In the genomic region with DNA sequence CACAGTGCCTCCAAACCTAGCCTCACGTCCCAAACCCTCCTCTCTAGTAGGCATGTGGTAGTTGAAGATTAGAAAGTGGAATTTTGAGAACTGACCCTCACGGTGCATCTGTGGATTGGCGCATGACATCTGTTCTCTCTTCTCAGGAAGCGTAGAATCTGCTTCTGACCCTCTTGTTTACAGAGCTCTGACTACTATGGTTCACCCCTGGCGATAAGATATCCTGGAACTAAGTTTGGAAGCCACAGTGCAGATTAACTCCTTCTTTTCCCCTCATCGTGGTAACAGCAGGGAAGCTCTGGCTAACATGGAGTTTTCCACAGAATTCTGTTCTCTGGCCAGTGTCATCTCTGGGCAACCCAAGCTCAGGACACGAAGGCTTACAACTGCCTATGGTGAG, we compare ENCODE assay signal across 24 mouse cellular contexts.
"Had no signal": no experiment of that assay in that cellular context is flagged by ENCODE, and none has a peak within 500 bp of the region (broad histone marks: within the 10 kb centered on the region; RNA-seq: fewer than 3 reads in every experiment).

No protein-coding gene starts in this region.

- H3K36me3 ChIP-seq: heart, embryonic 15.5 days; hindbrain, embryonic 13.5 days; hindbrain, embryonic 15.5 days; kidney, embryonic 15.5 days; limb, embryonic 13.5 days; limb, embryonic 15.5 days; liver, embryonic 13.5 days; liver, embryonic 15.5 days had no signal

- H3K27ac ChIP-seq: heart, embryonic 15.5 days; hindbrain, embryonic 13.5 days; hindbrain, embryonic 15.5 days; hindbrain, postnatal 0 days; kidney, embryonic 15.5 days; kidney, postnatal 0 days; limb, embryonic 13.5 days; limb, embryonic 15.5 days; liver, embryonic 13.5 days; liver, embryonic 15.5 days had no signal

- H3K4me1 ChIP-seq: limb, embryonic 13.5 days; liver, embryonic 15.5 days had no signal

- H3K27me3 ChIP-seq: heart, embryonic 15.5 days; hindbrain, embryonic 13.5 days; hindbrain, embryonic 15.5 days; kidney, embryonic 15.5 days; limb, embryonic 13.5 days; limb, embryonic 15.5 days; liver, embryonic 13.5 days; liver, embryonic 15.5 days had no signal

- H3K4me2 ChIP-seq: heart, embryonic 15.5 days; hindbrain, embryonic 13.5 days; hindbrain, embryonic 15.5 days; kidney, embryonic 15.5 days; limb, embryonic 13.5 days; limb, embryonic 15.5 days; liver, embryonic 11.5 days; liver, embryonic 13.5 days; liver, embryonic 15.5 days had no signal

- DNase-seq: forebrain, postnatal 0 days; gastrocnemius, postnatal 14 days; gastrocnemius, postnatal 36 days; heart, postnatal 36 days; kidney, adult 11 months; kidney, adult 2 months; kidney, adult 9 months; kidney, postnatal 14 days; kidney, postnatal 36 days; layer of hippocampus, adult 9-11 months; layer of hippocampus, postnatal 36 days; left cerebral cortex, postnatal 4 days; liver, embryonic 13.5 days had no signal

- H3K4me3 ChIP-seq: heart, embryonic 15.5 days; hindbrain, embryonic 13.5 days; hindbrain, embryonic 15.5 days; kidney, embryonic 15.5 days; limb, embryonic 13.5 days; limb, embryonic 15.5 days; liver, embryonic 13.5 days; liver, embryonic 15.5 days had no signal

- H3K9ac ChIP-seq: forebrain, postnatal 0 days; heart, embryonic 15.5 days; hindbrain, embryonic 13.5 days; hindbrain, embryonic 15.5 days; kidney, embryonic 15.5 days; limb, embryonic 13.5 days; limb, embryonic 15.5 days; liver, embryonic 13.5 days; liver, embryonic 15.5 days had no signal

- ATAC-seq: forebrain, postnatal 0 days; hindbrain, postnatal 0 days; intestine, embryonic 16.5 days had no signal

- H3K9me3 ChIP-seq: heart, embryonic 15.5 days; hindbrain, embryonic 13.5 days; hindbrain, embryonic 15.5 days; kidney, embryonic 15.5 days; limb, embryonic 13.5 days; limb, embryonic 15.5 days; liver, embryonic 13.5 days; liver, embryonic 15.5 days had no signal
